Mouse (Mus musculus): ENCODE data around the gene Fbxw10.

- TF ChIP-seq GATA1 (IDR thresholded peaks at IDR 0.05; ENCODE audit: borderline replicate concordance, low read length) (no peak), FLI1 (IDR thresholded peaks at IDR 0.05; ENCODE audit: low read length) (no peak)
Measured at GRCm38 (mm10) chr11:62879220-62880048, 32.6 kb downstream of the Fbxw10 start, which contains the start of gene Tvp23b.
